Mouse (Mus musculus): ENCODE data around the gene Iba57. TPM values are rescaled to one million over a fixed set of nuclear protein-coding genes. Genes with fewer than 3 reads are reported as not detected.
"Not testable (repeated sequence)": the region's sequence is repeated elsewhere in the genome, so short reads cannot be mapped to it uniquely, and the experiment has no call there.

Iba57 gene
- polyA plus RNA-seq (2012; rRNA removed), result 6.3 and 6.5 TPM in 2 replicates

- TF ChIP-seq CTCF (IDR thresholded peaks at IDR 0.05; ENCODE audit: extremely low read depth, insufficient read depth, insufficient read length, insufficient replicate concordance), result no peak
- peak; percentile 86 for TF ChIP-seq POLR2A (IDR thresholded peaks at IDR 0.05; ENCODE audit: low read depth, low read length)
- Histone ChIP-seq H3K4me1 (ENCODE audit: control insufficient read depth, insufficient read depth, insufficient read length) (no peaks in the 10 kb centered on the region), H3K27ac (ENCODE audit: insufficient read depth, low read length) (peak within 1 kb of the TSS; percentile 99), H3K36me3 (ENCODE audit: control insufficient read depth, insufficient read depth, low read length) (peaks cover 3% of the 10 kb centered on the region; the same call in 1 of the 2 replicates), H3K27me3 (ENCODE audit: control insufficient read depth, insufficient read depth, low read length) (no peaks in the 10 kb centered on the region), H3K4me3 (ENCODE audit: extremely low read depth, insufficient read depth, insufficient read length) (peak within 1 kb of the TSS; percentile 95)
- 2% methylated on average over 68 of the region's 68 CpGs for WGBS
- peak; percentile 95 to 97 for DNase-seq (ENCODE audit: low read depth in 1 of 2, low spot score in 2 of 2)
Observed at GRCm38 (mm10) chr11:59163255-59164236, at the start of gene Iba57. Gene Iba57, minus strand, starts transcription at chr11:59163739.

GRCm38 (mm10) chr11:59212892-59213494, 49.5 kb upstream of the Iba57 start:
- TF ChIP-seq CTCF (IDR thresholded peaks at IDR 0.05; ENCODE audit: extremely low read depth, insufficient read depth, insufficient read length, insufficient replicate concordance), result no peak
- no peak for TF ChIP-seq POLR2A (IDR thresholded peaks at IDR 0.05; ENCODE audit: low read depth, low read length)
- DNase-seq (ENCODE audit: low read depth in 1 of 2, low spot score in 2 of 2), result no peak
- Histone ChIP-seq H3K27ac (ENCODE audit: insufficient read depth, low read length) (peak overlapping the region; percentile 17; the same call in 1 of the 2 replicates), H3K36me3 (ENCODE audit: control insufficient read depth, insufficient read depth, low read length) (peaks cover 17% of the 10 kb centered on the region), H3K4me3 (ENCODE audit: extremely low read depth, insufficient read depth, insufficient read length) (no peak overlapping the region), H3K4me1 (ENCODE audit: control insufficient read depth, insufficient read depth, insufficient read length) (peaks cover 16% of the 10 kb centered on the region; the same call in 1 of the 2 replicates), H3K27me3 (ENCODE audit: control insufficient read depth, insufficient read depth, low read length) (no peaks in the 10 kb centered on the region)
- WGBS, result 92% methylated on average over 12 of the region's 12 CpGs

GRCm38 (mm10) chr11:59212320-59212719, 48.8 kb upstream of the Iba57 start:
- Histone ChIP-seq H3K36me3 (ENCODE audit: control insufficient read depth, insufficient read depth, low read length) (peaks cover 17% of the 10 kb centered on the region), H3K4me1 (ENCODE audit: control insufficient read depth, insufficient read depth, insufficient read length) (peaks cover 16% of the 10 kb centered on the region; the same call in 1 of the 2 replicates), H3K27ac (ENCODE audit: insufficient read depth, low read length) (peak overlapping the region; percentile 17; the same call in 1 of the 2 replicates)
- H3K27me3 ChIP-seq (ENCODE audit: control insufficient read depth, insufficient read depth, low read length); H3K4me3 ChIP-seq (ENCODE audit: extremely low read depth, insufficient read depth, insufficient read length): not testable (repeated sequence)
- WGBS, result 9% methylated on average over 12 of the region's 12 CpGs
- peak in 1 of 2 experiments; percentile 57 for DNase-seq (ENCODE audit: low read depth in 1 of 2, low spot score in 2 of 2)

- H3K27me3 ChIP-seq (ENCODE audit: control insufficient read depth, insufficient read depth, low read length); DNase-seq (ENCODE audit: low read depth in 1 of 2, low spot score in 2 of 2); H3K27ac ChIP-seq (ENCODE audit: insufficient read depth, low read length); H3K4me3 ChIP-seq (ENCODE audit: extremely low read depth, insufficient read depth, insufficient read length): not testable (repeated sequence)
- Histone ChIP-seq H3K36me3 (ENCODE audit: control insufficient read depth, insufficient read depth, low read length) (peaks cover 17% of the 10 kb centered on the region), H3K4me1 (ENCODE audit: control insufficient read depth, insufficient read depth, insufficient read length) (peaks cover 16% of the 10 kb centered on the region; the same call in 1 of the 2 replicates)
- 94% methylated on average over 9 of the region's 9 CpGs for WGBS
Observed at GRCm38 (mm10) chr11:59211561-59211960, 48.0 kb upstream of the Iba57 start.

GRCm38 (mm10) chr11:59210020-59210419, 46.5 kb upstream of the Iba57 start:
- no peak overlapping the region for H3K4me3 ChIP-seq (ENCODE audit: extremely low read depth, insufficient read depth, insufficient read length)
- H3K4me1 ChIP-seq (ENCODE audit: control insufficient read depth, insufficient read depth, insufficient read length), result peaks cover 16% of the 10 kb centered on the region; the same call in 1 of the 2 replicates
- no peak overlapping the region for H3K27ac ChIP-seq (ENCODE audit: insufficient read depth, low read length)
- TF ChIP-seq POLR2A (IDR thresholded peaks at IDR 0.05; ENCODE audit: low read depth, low read length) (no peak), CTCF (IDR thresholded peaks at IDR 0.05; ENCODE audit: extremely low read depth, insufficient read depth, insufficient read length, insufficient replicate concordance) (no peak)
- H3K36me3 ChIP-seq (ENCODE audit: control insufficient read depth, insufficient read depth, low read length), result peaks cover 19% of the 10 kb centered on the region
- DNase-seq (ENCODE audit: low read depth in 1 of 2, low spot score in 2 of 2), result no peak
- no peaks in the 10 kb centered on the region for H3K27me3 ChIP-seq (ENCODE audit: control insufficient read depth, insufficient read depth, low read length)
- WGBS, result 96% methylated on average over 4 of the region's 4 CpGs

GRCm38 (mm10) chr11:59209580-59209979, 46.0 kb upstream of the Iba57 start:
- no peak for DNase-seq (ENCODE audit: low read depth in 1 of 2, low spot score in 2 of 2)
- TF ChIP-seq POLR2A (IDR thresholded peaks at IDR 0.05; ENCODE audit: low read depth, low read length) (no peak), CTCF (IDR thresholded peaks at IDR 0.05; ENCODE audit: extremely low read depth, insufficient read depth, insufficient read length, insufficient replicate concordance) (no peak)
- Histone ChIP-seq H3K27me3 (ENCODE audit: control insufficient read depth, insufficient read depth, low read length) (no peaks in the 10 kb centered on the region), H3K4me1 (ENCODE audit: control insufficient read depth, insufficient read depth, insufficient read length) (peaks cover 16% of the 10 kb centered on the region; the same call in 1 of the 2 replicates), H3K4me3 (ENCODE audit: extremely low read depth, insufficient read depth, insufficient read length) (no peak overlapping the region), H3K36me3 (ENCODE audit: control insufficient read depth, insufficient read depth, low read length) (peaks cover 19% of the 10 kb centered on the region), H3K27ac (ENCODE audit: insufficient read depth, low read length) (no peak overlapping the region)
- 81% methylated on average over 5 of the region's 5 CpGs for WGBS

All from spleen, adult 2 months (tissue).